Mouse (Mus musculus) bone marrow, adult 2 months (tissue): ENCODE measurements at regions not wholly inside any gene's neighbourhood (a gene's known extent, or its start where the extent isn't known, plus 50 kb on each side); places are given as distances from the start of the nearest gene placed in this dataset.

Experiments
- CTCF ChIP-seq: fragments of 200-500 bp; IDR thresholded peaks from 2 replicates; pipeline ENCODE4 v1.5.1; 2011; ENCODE audit warnings: low read length, control low read depth; ENCODE audit not compliant: control insufficient read depth, insufficient read depth
- POLR2A ChIP-seq: fragments of 200-500 bp; IDR thresholded peaks from 2 replicates; pipeline ENCODE4 v1.6.1; 2011; ENCODE audit warnings: low read depth, mild to moderate bottlenecking, control low read depth, low read length, borderline replicate concordance; ENCODE audit not compliant: control insufficient read depth

- no peak for TF ChIP-seq CTCF
- TF ChIP-seq POLR2A: no peak
These were observed 343.9 kb upstream of the Rgma start for GRCm38 (mm10) chr7:73031407-73031806.
